Mouse (Mus musculus): ENCODE results near the gene Lamb1.

GRCm38 (mm10) chr12:31275411-31275810 lies 10.4 kb downstream of the Lamb1 start:
- TF ChIP-seq CTCF (IDR thresholded peaks at IDR 0.05; ENCODE audit: low read depth) (no peak), EP300 (optimal IDR thresholded peaks at IDR 0.05) (no peak)

All from stomach, postnatal 0 days (tissue).